Mouse (Mus musculus) liver, embryonic 14.5 days (tissue): ENCODE data around the gene Numa1.

ENCODE experiments used
- CTCF ChIP-seq: IDR thresholded peaks from 2 replicates; pipeline ENCODE4 v1.5.1; 2016; ENCODE audit warnings: antibody characterized with exemption, low read depth, control low read depth
- EP300 ChIP-seq: IDR thresholded peaks from 2 replicates; pipeline ENCODE4 v1.6.1; 2016; ENCODE audit warnings: antibody characterized with exemption, low read depth

- TF ChIP-seq CTCF (no peak), EP300 (no peak)
Measured at GRCm38 (mm10) chr7:102000921-102001630, 67.2 kb downstream of the Numa1 start.
